In the genomic region with DNA sequence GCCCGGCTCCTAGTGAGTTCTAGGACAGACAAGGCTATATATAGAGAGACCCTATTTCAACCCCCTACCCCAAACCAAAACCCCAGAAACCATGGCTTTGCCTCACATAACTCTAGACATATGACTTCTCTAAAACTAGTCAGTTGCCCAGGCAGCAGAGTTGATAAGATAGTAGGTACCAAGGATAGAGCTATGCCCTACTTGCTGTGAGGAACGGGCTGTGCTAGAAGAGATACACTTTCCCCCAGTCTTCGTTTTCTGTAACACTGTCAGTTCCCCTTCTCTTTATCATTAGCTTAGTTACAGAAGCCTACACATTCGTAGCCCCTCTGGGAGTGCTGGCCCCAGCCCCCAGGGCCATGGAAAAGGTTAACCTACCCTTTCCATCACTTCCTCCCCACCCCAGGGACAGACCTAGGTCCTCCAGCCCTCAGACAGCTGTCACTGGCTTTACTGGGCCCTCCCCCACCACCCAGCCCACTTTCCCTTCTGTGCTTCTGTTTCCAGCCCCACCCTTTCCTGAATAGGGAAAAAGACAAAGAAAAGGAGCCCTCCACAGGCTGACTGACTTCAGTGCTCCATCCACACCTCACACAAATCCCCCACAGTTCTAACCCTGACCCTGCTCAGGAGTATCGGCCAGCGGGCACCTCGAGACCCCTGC, we compare ENCODE assay signal across 11 mouse cellular contexts. TPM values are rescaled to one million over a fixed set of nuclear protein-coding genes. Genes with fewer than 3 reads are reported as not detected.
DNase-seq lines count a peak whose midpoint lies in the region; ATAC-seq and TF ChIP-seq lines count a peak whose summit lies in the region.
"Had no signal": no experiment of that assay in that cellular context is flagged by ENCODE, and none has a peak within 500 bp of the region (broad histone marks: within the 10 kb centered on the region; RNA-seq: fewer than 3 reads in every experiment).

No protein-coding gene starts in this region.

- no peaks in the 10 kb centered on the region for H3K9me3 ChIP-seq in forebrain, embryonic 13.5 days (replicated peaks)
- H3K9me3 ChIP-seq in hindbrain, embryonic 16.5 days (ENCODE audit: control insufficient read depth, low read length), result no peaks in the 10 kb centered on the region
- H3K9me3 ChIP-seq: lung, embryonic 15.5 days had no signal

- peak overlapping the region; percentile 85 for H3K9ac ChIP-seq in forebrain, embryonic 13.5 days
- H3K9ac ChIP-seq in hindbrain, embryonic 16.5 days (ENCODE audit: low read depth, low read length), result peak overlapping the region; percentile 83
- H3K9ac ChIP-seq: lung, embryonic 15.5 days had no signal

- no peak for ATAC-seq in forebrain, embryonic 13.5 days
- ATAC-seq in hindbrain, embryonic 16.5 days, result peak; percentile 10; the same call in 1 of the 2 replicates

- DNase-seq in retina, postnatal 1 day, result peak; percentile 35
- DNase-seq in retina, embryonic 14.5 days (ENCODE audit: low spot score), result no peak
- no peak for DNase-seq in right cerebral cortex, postnatal 36 days (ENCODE audit: low spot score in 2 of 2)
- DNase-seq in cerebellum, adult 8-10 months, result no peak
- no peak for DNase-seq in embryo, embryonic 9.5 days (ENCODE audit: extremely low spot score)
- DNase-seq: cerebellum, adult 18-20 months; right cerebral cortex, postnatal 14 days had no signal

- peak overlapping the region; percentile 53 for H3K4me3 ChIP-seq in forebrain, embryonic 13.5 days
- H3K4me3 ChIP-seq in hindbrain, embryonic 16.5 days (ENCODE audit: low read length), result peak overlapping the region; percentile 50
- H3K4me3 ChIP-seq in olfactory bulb, adult 2 months (ENCODE audit: insufficient read depth, low read depth, low read length), result peak overlapping the region; percentile 52
- H3K4me3 ChIP-seq: lung, embryonic 15.5 days had no signal

- H3K27me3 ChIP-seq in forebrain, embryonic 13.5 days, result no peaks in the 10 kb centered on the region
- no peaks in the 10 kb centered on the region for H3K27me3 ChIP-seq in hindbrain, embryonic 16.5 days (replicated peaks; ENCODE audit: control insufficient read depth, insufficient read depth, low read length)
- H3K27me3 ChIP-seq: lung, embryonic 15.5 days had no signal

- H3K27ac ChIP-seq in forebrain, embryonic 13.5 days, result peak overlapping the region; percentile 94
- H3K27ac ChIP-seq in hindbrain, embryonic 16.5 days (ENCODE audit: low read depth, low read length), result peak overlapping the region; percentile 90
- peak overlapping the region; percentile 78; the same call in 1 of the 2 replicates for H3K27ac ChIP-seq in olfactory bulb, adult 2 months (ENCODE audit: insufficient read depth, low read depth, low read length)
- H3K27ac ChIP-seq: lung, embryonic 15.5 days had no signal

- H3K4me1 ChIP-seq in forebrain, embryonic 13.5 days, result peaks cover 91% of the 10 kb centered on the region
- peaks cover 75% of the 10 kb centered on the region for H3K4me1 ChIP-seq in hindbrain, embryonic 16.5 days (ENCODE audit: control insufficient read depth, insufficient read depth, low read depth, low read length)
- peaks cover 39% of the 10 kb centered on the region for H3K4me1 ChIP-seq in olfactory bulb, adult 2 months (ENCODE audit: control insufficient read depth, insufficient read depth, low read length)

- no peak for TF ChIP-seq POLR2A in olfactory bulb, adult 2 months (IDR thresholded peaks at IDR 0.05; ENCODE audit: insufficient read depth, low read depth, low read length)

- H3K36me3 ChIP-seq in forebrain, embryonic 13.5 days (ENCODE audit: poor library complexity, severe bottlenecking), result peaks cover 42% of the 10 kb centered on the region
- peaks cover under 1% of the 10 kb centered on the region; the same call in 1 of the 2 replicates for H3K36me3 ChIP-seq in hindbrain, embryonic 16.5 days (ENCODE audit: control insufficient read depth, insufficient read depth, low read length)

- H3K4me2 ChIP-seq in forebrain, embryonic 13.5 days, result peak overlapping the region; percentile 80
- peak overlapping the region; percentile 71 for H3K4me2 ChIP-seq in hindbrain, embryonic 16.5 days (ENCODE audit: low read length)
- H3K4me2 ChIP-seq: lung, embryonic 15.5 days had no signal

- no peak for TF ChIP-seq CTCF in olfactory bulb, adult 2 months (IDR thresholded peaks at IDR 0.05; ENCODE audit: insufficient read depth, low read depth, low read length)

- WGBS in forebrain, embryonic 13.5 days, result 79% methylated on average over 7 of the region's 7 CpGs
- WGBS in hindbrain, embryonic 16.5 days, result 65% methylated on average over 7 of the region's 7 CpGs
- 62% methylated on average over 7 of the region's 7 CpGs for WGBS in olfactory bulb, adult 2 months

RNA-seq across cellular contexts. Expression of a gene that starts 12.9 kb away (rescaled TPM):
- polyA plus RNA-seq in forebrain, embryonic 13.5 days (2015; fragmentation: Nextera tagmentation; extraction: Ambion mirVana), result 91.4 and 107 TPM in 2 replicates
- 94.4 and 118 TPM in 2 replicates for polyA plus RNA-seq in hindbrain, embryonic 16.5 days (2015; fragmentation: Nextera tagmentation; extraction: Ambion mirVana)
- not detected in 2 replicates for polyA plus RNA-seq in olfactory bulb, adult 2 months (2012; ENCODE audit: insufficient read depth, insufficient read length, low replicate concordance, missing spikeins)

RNA-seq across cellular contexts. Expression of a gene that starts 16.2 kb away (rescaled TPM):
- 1.3 TPM in 2 replicates for polyA plus RNA-seq in forebrain, embryonic 13.5 days (2015; fragmentation: Nextera tagmentation; extraction: Ambion mirVana)
- 1.4 and 1.8 TPM in 2 replicates for polyA plus RNA-seq in hindbrain, embryonic 16.5 days (2015; fragmentation: Nextera tagmentation; extraction: Ambion mirVana)
- polyA plus RNA-seq in olfactory bulb, adult 2 months (2012; ENCODE audit: insufficient read depth, insufficient read length, low replicate concordance, missing spikeins), result not detected in 2 replicates

RNA-seq across cellular contexts. Expression of a gene that starts 18.7 kb away (rescaled TPM):
- 6.2 and 7.6 TPM in 2 replicates for polyA plus RNA-seq in forebrain, embryonic 13.5 days (2015; fragmentation: Nextera tagmentation; extraction: Ambion mirVana)
- 3.7 and 5.3 TPM in 2 replicates for polyA plus RNA-seq in hindbrain, embryonic 16.5 days (2015; fragmentation: Nextera tagmentation; extraction: Ambion mirVana)
- not detected in 2 replicates for polyA plus RNA-seq in olfactory bulb, adult 2 months (2012; ENCODE audit: insufficient read depth, insufficient read length, low replicate concordance, missing spikeins)

RNA-seq across cellular contexts. Expression of a gene that starts 31.2 kb away (rescaled TPM):
- 1.2 and 1.6 TPM in 2 replicates for polyA plus RNA-seq in forebrain, embryonic 13.5 days (2015; fragmentation: Nextera tagmentation; extraction: Ambion mirVana)
- 2.2 and 2.4 TPM in 2 replicates for polyA plus RNA-seq in hindbrain, embryonic 16.5 days (2015; fragmentation: Nextera tagmentation; extraction: Ambion mirVana)
- polyA plus RNA-seq in olfactory bulb, adult 2 months (2012; ENCODE audit: insufficient read depth, insufficient read length, low replicate concordance, missing spikeins), result not detected in 2 replicates

RNA-seq across cellular contexts. Expression of a gene that starts 50.2 kb away (rescaled TPM):
- 22.4 and 26.2 TPM in 2 replicates for polyA plus RNA-seq in forebrain, embryonic 13.5 days (2015; fragmentation: Nextera tagmentation; extraction: Ambion mirVana)
- polyA plus RNA-seq in hindbrain, embryonic 16.5 days (2015; fragmentation: Nextera tagmentation; extraction: Ambion mirVana), result 26.2 and 29.2 TPM in 2 replicates
- 117 TPM in 1 of 2 replicates, not detected in the other for polyA plus RNA-seq in olfactory bulb, adult 2 months (2012; ENCODE audit: insufficient read depth, insufficient read length, low replicate concordance, missing spikeins)
